Comparison of ENCODE assay signal across 9 mouse cellular contexts in genomic region chr12:100185897-100186296, GRCm38 (mm10). TPM values are rescaled to one million over a fixed set of nuclear protein-coding genes. Genes with fewer than 3 reads are reported as not detected.
DNase-seq lines count a peak whose midpoint lies in the region; ATAC-seq and TF ChIP-seq lines count a peak whose summit lies in the region.
"Had no signal": no experiment of that assay in that cellular context is flagged by ENCODE, and none has a peak within 500 bp of the region (broad histone marks: within the 10 kb centered on the region; RNA-seq: fewer than 3 reads in every experiment).

No protein-coding gene starts in this region.

- no peak overlapping the region; the same call in 1 of the 2 replicates for H3K9ac ChIP-seq in intestine, embryonic 14.5 days (ENCODE audit: low read length)
- no peak overlapping the region for H3K9ac ChIP-seq in intestine, embryonic 15.5 days
- no peak overlapping the region for H3K9ac ChIP-seq in liver, embryonic 11.5 days (ENCODE audit: low read depth, low read length)

- H3K27ac ChIP-seq in intestine, embryonic 14.5 days (ENCODE audit: low read depth), result peak overlapping the region; percentile 100; the same call in 1 of the 2 replicates
- no peak overlapping the region for H3K27ac ChIP-seq in intestine, embryonic 15.5 days
- H3K27ac ChIP-seq in embryonic facial prominence, embryonic 10.5 days (replicated peaks), result no peak overlapping the region; the same call in 1 of the 2 replicates
- peak overlapping the region; percentile 28; the same call in 1 of the 2 replicates for H3K27ac ChIP-seq in liver, embryonic 11.5 days (ENCODE audit: low read depth, low read length)

- WGBS in intestine, embryonic 14.5 days, result 63% methylated on average over 7 of the region's 7 CpGs
- 48% methylated on average over 7 of the region's 7 CpGs for WGBS in intestine, embryonic 15.5 days
- 87% methylated on average over 7 of the region's 7 CpGs for WGBS in embryonic facial prominence, embryonic 10.5 days
- 54% methylated on average over 7 of the region's 7 CpGs for WGBS in liver, embryonic 11.5 days

- peaks cover 11% of the 10 kb centered on the region; the same call in 1 of the 2 replicates for H3K4me1 ChIP-seq in intestine, embryonic 14.5 days (replicated peaks; ENCODE audit: control insufficient read depth, insufficient read depth, low read length)
- no peaks in the 10 kb centered on the region; the same call in 1 of the 2 replicates for H3K4me1 ChIP-seq in intestine, embryonic 15.5 days (replicated peaks)
- peaks cover 26% of the 10 kb centered on the region for H3K4me1 ChIP-seq in embryonic facial prominence, embryonic 10.5 days
- H3K4me1 ChIP-seq in liver, embryonic 11.5 days (replicated peaks; ENCODE audit: control insufficient read depth, insufficient read depth, low read length), result peaks cover 9% of the 10 kb centered on the region

- H3K79me2 ChIP-seq in myocyte (ENCODE audit: control insufficient read depth, insufficient read depth), result no peaks in the 10 kb centered on the region

- no peaks in the 10 kb centered on the region for H3K36me3 ChIP-seq in intestine, embryonic 14.5 days (ENCODE audit: control insufficient read depth, insufficient read depth, low read length)
- no peaks in the 10 kb centered on the region for H3K36me3 ChIP-seq in intestine, embryonic 15.5 days
- no peaks in the 10 kb centered on the region for H3K36me3 ChIP-seq in embryonic facial prominence, embryonic 10.5 days (replicated peaks)
- H3K36me3 ChIP-seq in liver, embryonic 11.5 days (ENCODE audit: control insufficient read depth, insufficient read depth, low read length), result no peaks in the 10 kb centered on the region
- H3K36me3 ChIP-seq in myocyte (ENCODE audit: control insufficient read depth, insufficient read depth), result no peaks in the 10 kb centered on the region

- TF ChIP-seq POLR2A in myocyte (IDR thresholded peaks at IDR 0.05; ENCODE audit: insufficient read length, low read depth), result no peak

- H3K9me3 ChIP-seq in intestine, embryonic 14.5 days (ENCODE audit: control insufficient read depth, low read length), result no peaks in the 10 kb centered on the region
- no peaks in the 10 kb centered on the region for H3K9me3 ChIP-seq in intestine, embryonic 15.5 days
- H3K9me3 ChIP-seq in embryonic facial prominence, embryonic 10.5 days, result no peaks in the 10 kb centered on the region
- H3K9me3 ChIP-seq in liver, embryonic 11.5 days (ENCODE audit: control insufficient read depth, low read length), result peaks cover 4% of the 10 kb centered on the region; the same call in 1 of the 2 replicates

- no peak for ATAC-seq in intestine, embryonic 14.5 days (replicated peaks; ENCODE audit: low FRiP score, low TSS enrichment, low read depth)
- no peak for ATAC-seq in intestine, embryonic 15.5 days
- no peak for ATAC-seq in liver, embryonic 11.5 days (replicated peaks; ENCODE audit: low FRiP score)

- H3K27me3 ChIP-seq in intestine, embryonic 14.5 days (replicated peaks; ENCODE audit: control insufficient read depth, insufficient read depth, low read length), result no peaks in the 10 kb centered on the region
- no peaks in the 10 kb centered on the region for H3K27me3 ChIP-seq in intestine, embryonic 15.5 days (replicated peaks)
- no peaks in the 10 kb centered on the region for H3K27me3 ChIP-seq in embryonic facial prominence, embryonic 10.5 days (replicated peaks; ENCODE audit: low read depth, poor library complexity, severe bottlenecking)
- H3K27me3 ChIP-seq in liver, embryonic 11.5 days (replicated peaks; ENCODE audit: control insufficient read depth, insufficient read depth, low read length), result no peaks in the 10 kb centered on the region
- H3K27me3 ChIP-seq in myocyte (ENCODE audit: control insufficient read depth, insufficient read depth, insufficient read length), result no peaks in the 10 kb centered on the region

- no peak overlapping the region for H3K4me3 ChIP-seq in intestine, embryonic 14.5 days (ENCODE audit: low read depth, low read length)
- H3K4me3 ChIP-seq in intestine, embryonic 15.5 days (replicated peaks), result no peak overlapping the region
- H3K4me3 ChIP-seq in embryonic facial prominence, embryonic 10.5 days, result peak overlapping the region; percentile 75; the same call in 1 of the 2 replicates
- H3K4me3 ChIP-seq in liver, embryonic 11.5 days (ENCODE audit: low read depth, low read length), result no peak overlapping the region
- H3K4me3 ChIP-seq in myocyte, result peak overlapping the region; percentile 78

- no peak overlapping the region for H3ac ChIP-seq in myocyte (ENCODE audit: control insufficient read depth, insufficient read length)

- DNase-seq in intestine, embryonic 14.5 days (ENCODE audit: low spot score), result no peak
- no peak for DNase-seq in embryonic facial prominence, embryonic 10.5 days (ENCODE audit: low spot score)
- no peak for DNase-seq in liver, embryonic 11.5 days (ENCODE audit: low spot score)
- DNase-seq in urinary bladder, postnatal 10 days (ENCODE audit: low spot score), result no peak
- no peak for DNase-seq in heart, adult 8-10 months (ENCODE audit: low spot score)
- no peak for DNase-seq in kidney, adult 8-10 months
- DNase-seq: heart, postnatal 14 days had no signal

- H3K4me2 ChIP-seq in intestine, embryonic 14.5 days (ENCODE audit: low read length), result peak overlapping the region; percentile 62
- no peak overlapping the region for H3K4me2 ChIP-seq in intestine, embryonic 15.5 days (replicated peaks)
- peak overlapping the region; percentile 80 for H3K4me2 ChIP-seq in liver, embryonic 11.5 days
- H3K4me2 ChIP-seq in myocyte (ENCODE audit: low read depth), result peak overlapping the region; percentile 92

TF ChIP-seq in myocyte, 11 proteins besides CTCF, POLR2A, EP300 and RAD21:
- TF ChIP-seq E2F4 (IDR thresholded peaks at IDR 0.05; ENCODE audit: insufficient read depth) (no peak), POLR2AphosphoS2 (IDR thresholded peaks at IDR 0.05; ENCODE audit: insufficient read length, low read depth) (no peak), MAX (IDR thresholded peaks at IDR 0.05; ENCODE audit: low read depth) (no peak), SRF (IDR thresholded peaks at IDR 0.05; ENCODE audit: control insufficient read depth, insufficient read length, low read depth) (no peak), TCF3 (IDR thresholded peaks at IDR 0.05; ENCODE audit: insufficient read length, low read depth) (no peak), MYOG (IDR thresholded peaks at IDR 0.05; ENCODE audit: control insufficient read depth in 1 of 3, insufficient read depth in 1 of 3, insufficient read length in 2 of 3, low read depth in 2 of 3) (no peak), USF1 (IDR thresholded peaks at IDR 0.05; ENCODE audit: low read depth) (no peak)

RNA-seq across cellular contexts. Expression of gene Calm1, which starts 13.3 kb away (rescaled TPM):
- polyA plus RNA-seq in intestine, embryonic 14.5 days (2014; fragmentation: Nextera tagmentation; extraction: Ambion mirVana), result 1,929 and 1,989 TPM in 2 replicates
- polyA plus RNA-seq in intestine, embryonic 15.5 days (2015; fragmentation: Nextera tagmentation; extraction: Ambion mirVana), result 2,249 and 2,526 TPM in 2 replicates
- polyA plus RNA-seq in embryonic facial prominence, embryonic 10.5 days (2016; fragmentation: Nextera tagmentation; extraction: Ambion mirVana), result 1,151 and 1,166 TPM in 2 replicates
- polyA plus RNA-seq in liver, embryonic 11.5 days (2014; fragmentation: Nextera tagmentation; extraction: Ambion mirVana), result 957 and 975 TPM in 2 replicates
- polyA plus RNA-seq in myocyte (2012; fragmentation: generic; extraction: Trizol), result 385 TPM
- 100 to 1,000 TPM; 183 to 222 (median 211) TPM for total RNA-seq in heart, adult 8-10 months (2022)

RNA-seq across cellular contexts. Expression of gene Nrde2, which starts 26.4 kb away (rescaled TPM):
- 13.7 and 14.4 TPM in 2 replicates for polyA plus RNA-seq in intestine, embryonic 14.5 days (2014; fragmentation: Nextera tagmentation; extraction: Ambion mirVana)
- 10.2 and 12.1 TPM in 2 replicates for polyA plus RNA-seq in intestine, embryonic 15.5 days (2015; fragmentation: Nextera tagmentation; extraction: Ambion mirVana)
- 16.0 and 16.2 TPM in 2 replicates for polyA plus RNA-seq in embryonic facial prominence, embryonic 10.5 days (2016; fragmentation: Nextera tagmentation; extraction: Ambion mirVana)
- polyA plus RNA-seq in liver, embryonic 11.5 days (2014; fragmentation: Nextera tagmentation; extraction: Ambion mirVana), result 14.0 and 14.3 TPM in 2 replicates
- polyA plus RNA-seq in myocyte (2012; fragmentation: generic; extraction: Trizol), result 9.3 TPM
- total RNA-seq in heart, adult 8-10 months (2022), result 10 to 100 TPM in 2 of 4 experiments, 1 to 10 TPM in 2; 8.1 to 14.2 (median 10.9) TPM

Comparison
In these comparisons a context has a peak if more than half of its experiments do, and no peak if none do; other contexts are left out.
1. H3K27ac ChIP-seq: peak in intestine, embryonic 14.5 days (single experiment) and liver, embryonic 11.5 days (single experiment); none in intestine, embryonic 15.5 days (single experiment) and embryonic facial prominence, embryonic 10.5 days (single experiment).
2. H3K4me3 ChIP-seq: peak in embryonic facial prominence, embryonic 10.5 days (single experiment) and myocyte (single experiment); none in intestine, embryonic 14.5 days (single experiment), intestine, embryonic 15.5 days (single experiment) and liver, embryonic 11.5 days (single experiment).